Mouse (Mus musculus): Measurements from ENCODE around the gene Rnf151.

The Rnf151 gene

DNA sequence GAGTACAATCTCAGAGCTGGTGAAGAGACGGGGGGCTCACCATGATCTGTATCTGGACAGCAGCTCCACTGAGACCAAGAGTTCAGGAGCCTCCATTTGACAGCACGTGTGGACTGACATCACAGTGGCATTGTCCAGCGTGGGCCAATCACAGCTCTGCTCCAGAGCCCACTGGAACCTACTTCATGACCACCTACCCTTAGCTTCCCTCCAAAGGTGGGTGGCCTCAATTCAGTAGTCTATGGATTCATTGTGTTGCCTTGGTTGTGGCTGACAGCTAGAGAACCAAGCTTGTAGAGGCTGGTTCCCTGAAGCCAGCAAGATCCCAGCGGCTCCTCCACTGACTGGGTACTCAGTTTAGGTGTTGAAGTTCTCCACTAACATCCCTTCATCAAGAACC lies at the start of gene Rnf151, which contains the start of gene Rps2:
Gene Rnf151 (minus strand): TSS at position 121 of the 400 bp plus-strand sequence.
Gene Rps2 (plus strand): TSS at position 174 of the 400 bp plus-strand sequence.
- DNase-seq: no peak

DNA sequence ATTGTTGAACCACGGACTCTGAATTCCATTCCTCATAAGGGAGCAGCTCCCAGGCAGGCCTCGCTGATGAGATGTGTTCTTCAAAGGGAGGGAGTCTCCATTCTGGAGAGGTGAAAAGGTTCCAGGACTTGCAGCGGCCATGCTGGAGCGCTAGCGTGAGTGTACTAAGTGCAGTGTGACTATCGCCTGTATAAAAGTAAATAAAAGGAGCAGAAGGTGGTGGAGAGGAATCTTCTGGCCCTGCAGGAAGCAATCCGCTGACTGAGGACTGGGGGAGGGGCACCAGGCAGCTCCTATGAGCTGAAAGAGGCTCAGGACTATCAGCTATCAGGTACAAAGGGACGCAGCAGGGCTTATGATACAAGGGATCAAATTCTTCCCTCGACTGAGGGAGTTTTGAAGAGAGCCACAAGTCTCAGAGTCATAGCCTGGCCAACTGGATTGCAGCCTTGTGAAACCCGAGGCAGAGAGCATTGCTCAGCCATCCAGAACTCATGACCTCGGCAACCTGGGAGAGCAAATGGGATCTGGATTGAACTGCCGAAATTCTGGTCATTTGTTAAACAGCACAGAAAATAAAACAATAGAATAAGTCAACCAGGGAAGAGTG lies 48.5 kb upstream of the Rnf151 start:
- no peak for DNase-seq

DNA sequence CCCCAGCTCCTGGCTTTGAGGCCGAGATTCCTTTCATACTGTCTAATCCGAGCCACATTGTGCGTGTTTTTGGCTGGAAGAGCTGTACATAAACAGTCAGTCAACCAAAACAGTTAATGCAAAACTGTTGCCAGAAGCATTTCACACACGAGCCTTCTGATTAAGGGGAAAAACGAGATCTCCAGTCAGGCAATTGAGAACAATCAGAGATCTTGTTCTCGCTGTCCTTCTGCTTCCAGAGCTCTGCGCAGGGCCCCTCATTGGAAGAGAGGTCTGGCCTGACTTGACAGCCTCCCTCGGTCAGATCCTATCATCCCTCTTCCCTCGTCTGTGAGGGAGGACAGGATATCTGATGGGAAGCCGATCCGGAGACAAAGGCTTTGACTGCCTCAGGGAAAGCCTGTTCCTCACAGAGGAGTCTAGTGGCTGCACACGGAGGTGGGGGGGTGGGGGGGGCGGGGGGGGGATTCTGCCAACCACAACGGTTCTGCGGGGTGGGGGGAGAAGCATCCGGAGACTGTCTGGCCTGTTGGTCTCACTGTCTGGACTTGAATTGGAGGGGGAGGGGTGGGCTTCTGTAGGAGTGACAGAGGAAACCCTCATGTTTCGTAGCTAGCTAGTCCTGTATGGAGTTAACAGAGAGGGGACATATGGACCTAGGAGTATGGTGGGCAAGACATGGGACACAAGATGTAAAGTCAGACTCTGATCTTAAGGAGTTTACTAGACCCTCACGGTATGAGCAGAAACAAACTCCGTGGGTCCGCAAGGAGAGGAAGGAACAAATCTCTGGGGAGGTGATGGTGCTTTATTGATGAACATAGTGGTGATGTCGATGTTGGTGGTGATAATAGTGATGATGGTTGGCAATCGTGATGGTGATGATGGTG lies 47.4 kb upstream of the Rnf151 start:
- no peak for DNase-seq

DNA sequence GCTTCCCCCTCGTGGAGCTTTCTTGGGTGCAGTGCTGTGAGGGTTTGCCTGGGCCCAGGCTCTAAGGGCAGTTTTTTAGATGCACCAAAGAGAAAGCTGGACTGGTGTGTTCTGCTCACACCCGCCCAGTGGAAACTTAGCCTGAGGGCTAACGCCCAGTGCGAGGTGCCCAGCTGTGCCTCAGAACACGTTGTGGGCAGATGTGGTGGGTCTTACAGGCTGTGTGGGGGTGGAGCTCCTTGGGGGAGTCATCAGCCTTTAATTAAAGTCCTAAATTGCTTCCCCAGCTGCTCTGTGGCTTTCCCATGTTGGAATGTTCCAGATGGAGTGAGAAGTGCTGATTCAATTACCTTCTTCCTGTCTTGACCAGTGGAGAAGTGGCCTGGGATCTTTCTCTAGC lies 43.3 kb upstream of the Rnf151 start:
- no peak for DNase-seq

DNA sequence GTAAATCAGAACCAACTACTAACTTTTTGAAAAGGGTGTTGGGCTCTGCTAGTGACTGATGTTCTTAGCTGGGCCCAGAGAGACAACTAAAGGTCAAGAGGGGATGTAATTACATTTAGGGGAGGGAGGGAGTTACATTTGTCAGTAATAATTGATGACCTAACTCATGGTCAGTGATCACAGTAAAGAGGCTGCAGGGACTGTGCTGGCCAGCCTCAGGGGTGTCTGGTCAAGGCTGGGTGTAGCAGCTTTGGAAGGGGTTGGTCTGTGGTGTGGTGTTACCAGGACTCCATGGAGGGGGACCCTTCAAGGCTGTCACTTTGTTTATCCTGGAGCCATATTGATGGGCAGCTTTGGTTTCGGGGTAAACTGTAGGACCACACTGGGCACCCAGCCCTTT lies 39.5 kb upstream of the Rnf151 start:
- DNase-seq: no peak

DNA sequence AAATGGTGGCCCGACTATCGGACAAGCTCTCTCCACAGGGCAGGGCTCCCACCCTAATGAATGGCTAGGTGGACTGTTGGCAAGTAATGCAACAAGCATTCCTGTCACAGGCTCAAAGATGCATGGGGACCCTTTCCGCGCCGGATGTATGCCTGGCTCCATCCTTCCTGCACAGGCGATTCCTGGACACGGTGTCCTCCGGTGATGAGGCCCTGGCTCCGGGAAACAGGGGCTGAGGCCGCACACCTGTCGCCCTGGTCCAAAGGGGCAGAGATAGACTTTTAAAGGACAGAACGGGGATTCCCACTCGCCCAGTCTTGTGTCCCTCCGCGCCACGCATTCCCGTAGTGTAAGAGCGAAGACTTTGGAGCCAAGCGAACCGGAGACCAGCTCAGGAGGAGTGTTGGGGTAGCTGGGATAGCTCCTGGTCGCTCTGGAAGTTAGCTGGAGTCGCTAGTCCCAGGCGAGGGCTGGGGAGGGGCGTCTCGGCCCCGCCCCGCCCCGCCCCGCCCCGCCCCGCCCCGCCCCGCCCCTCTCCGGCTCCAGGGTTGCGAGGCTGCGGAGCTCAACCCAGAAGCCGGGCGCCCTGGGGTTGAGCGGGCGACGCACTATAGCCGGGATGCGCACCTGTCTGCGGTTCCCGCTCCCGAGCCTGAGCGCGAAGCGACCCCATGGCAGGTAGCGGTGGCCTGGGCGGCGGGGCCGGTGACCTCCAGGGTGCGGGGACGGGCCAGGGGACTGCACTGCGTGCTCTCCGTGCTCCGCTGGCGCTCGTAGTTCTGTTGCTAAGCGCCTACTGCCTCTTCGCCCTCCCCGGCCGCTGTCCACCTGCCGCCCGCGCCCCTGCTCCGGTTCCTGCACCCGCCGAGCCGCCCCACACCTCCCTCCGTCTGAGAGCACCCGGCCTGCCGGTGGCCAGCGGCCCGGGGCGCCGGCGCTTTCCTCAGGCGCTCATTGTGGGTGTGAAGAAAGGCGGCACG lies 34.8 kb upstream of the Rnf151 start, which contains the start of gene Hs3st6:
Gene Hs3st6 (plus strand): TSS at position 574 of the 980 bp plus-strand sequence.
- DNase-seq: no peak

DNA sequence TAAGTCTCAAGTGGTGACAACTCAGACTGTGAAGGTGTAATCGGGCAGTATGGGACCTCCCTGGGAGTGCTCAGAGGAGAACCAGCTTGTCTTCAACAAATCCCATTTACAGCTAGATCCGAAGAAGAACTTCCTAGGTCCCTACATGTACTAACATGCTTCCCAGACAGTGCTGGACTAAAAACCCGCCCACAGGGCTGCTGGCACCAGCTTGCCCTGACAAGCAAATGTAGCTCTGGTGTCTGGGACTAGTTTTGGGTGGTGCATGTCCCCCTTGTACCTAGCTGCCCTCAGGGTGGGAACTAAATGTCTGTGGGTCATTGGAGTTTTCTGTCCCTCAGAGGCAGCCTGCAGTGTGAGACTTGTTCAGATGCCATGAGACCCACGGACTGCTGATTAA lies 33.7 kb upstream of the Rnf151 start:
- DNase-seq: no peak

DNA sequence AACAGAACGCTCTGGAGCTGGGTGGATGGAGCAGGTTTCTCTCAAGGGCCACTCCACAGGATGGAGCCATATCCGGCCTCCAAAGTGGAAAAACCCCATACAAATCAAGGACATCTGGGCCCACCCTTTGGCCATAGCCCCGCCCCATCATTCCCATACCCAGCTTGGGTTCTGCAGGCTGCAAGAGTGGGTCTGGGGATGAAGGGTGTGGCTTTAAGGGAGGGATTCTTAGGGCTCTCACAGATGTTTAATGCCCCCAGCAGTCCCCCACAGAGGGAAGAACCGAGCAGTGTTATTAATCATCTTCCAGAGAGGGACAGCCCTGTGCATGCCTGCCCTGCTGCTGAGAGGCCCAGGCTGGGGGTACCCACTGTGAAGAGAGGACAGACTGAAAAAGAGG lies 29.1 kb upstream of the Rnf151 start:
- DNase-seq: no peak

DNA sequence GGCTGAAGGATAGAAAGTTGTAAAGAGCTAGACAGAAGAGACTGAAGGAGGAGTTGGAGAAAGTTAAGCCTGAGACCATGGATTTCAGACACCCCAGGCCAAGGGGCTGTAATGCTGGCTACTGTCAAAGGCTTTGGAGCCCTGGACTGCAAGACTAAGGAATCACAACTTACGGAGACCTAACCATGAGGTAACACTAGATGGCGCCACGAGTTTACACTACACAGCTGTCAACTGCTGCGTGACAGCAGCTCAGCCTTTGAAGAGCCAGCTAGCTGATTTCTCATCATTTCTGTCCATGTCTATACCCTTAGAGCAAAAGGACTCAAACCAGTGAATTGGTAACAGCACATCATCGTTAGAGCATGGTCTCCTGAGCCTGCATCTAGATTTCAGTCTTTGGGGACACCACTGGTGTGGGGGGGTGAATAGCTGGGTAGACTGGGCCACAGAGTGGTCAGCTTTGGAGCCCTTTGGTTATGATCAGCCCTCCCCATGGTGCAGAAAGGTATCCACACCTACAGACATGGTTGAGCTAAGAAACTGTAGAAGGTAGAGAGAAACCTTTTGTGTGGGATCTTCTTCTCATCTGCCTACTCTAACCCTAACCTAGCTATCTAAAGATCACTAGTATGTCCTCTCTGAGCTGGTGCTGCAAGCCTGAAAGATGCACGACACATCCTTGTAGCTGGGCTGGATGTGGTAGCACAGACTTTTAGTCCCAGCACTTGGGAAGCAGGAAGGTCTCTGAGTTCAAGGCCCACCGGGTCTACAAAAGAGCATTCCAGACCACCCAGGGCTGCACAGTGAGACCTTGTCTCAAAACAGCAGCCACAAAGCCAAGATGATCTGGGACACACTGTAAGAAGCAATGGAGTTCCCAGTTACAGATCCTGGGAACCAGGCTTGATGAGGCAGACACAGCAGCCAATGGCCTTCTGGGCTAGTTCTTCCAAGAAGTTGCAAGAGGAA lies 27.9 kb upstream of the Rnf151 start:
- peak; percentile 75 for DNase-seq

DNA sequence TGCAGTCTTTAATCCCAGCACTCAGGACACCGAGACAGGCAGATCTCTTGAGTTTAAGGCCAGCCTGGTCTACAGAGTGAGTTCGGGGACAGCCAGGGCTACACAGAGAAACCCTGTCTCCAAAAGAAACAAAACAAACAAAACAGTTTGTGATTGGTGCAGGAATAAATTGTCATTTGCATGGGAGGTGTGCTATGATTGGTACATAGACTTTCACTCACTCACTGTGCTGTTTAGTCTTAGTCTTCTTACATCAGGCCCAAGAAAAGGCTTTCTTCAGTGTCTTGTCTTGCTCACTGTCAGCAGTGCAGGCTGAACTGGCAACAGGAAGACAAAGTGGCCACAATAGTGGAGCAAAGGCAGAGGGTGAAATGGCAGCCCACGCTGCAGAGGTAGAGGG lies 26.5 kb upstream of the Rnf151 start:
- no peak for DNase-seq

DNA sequence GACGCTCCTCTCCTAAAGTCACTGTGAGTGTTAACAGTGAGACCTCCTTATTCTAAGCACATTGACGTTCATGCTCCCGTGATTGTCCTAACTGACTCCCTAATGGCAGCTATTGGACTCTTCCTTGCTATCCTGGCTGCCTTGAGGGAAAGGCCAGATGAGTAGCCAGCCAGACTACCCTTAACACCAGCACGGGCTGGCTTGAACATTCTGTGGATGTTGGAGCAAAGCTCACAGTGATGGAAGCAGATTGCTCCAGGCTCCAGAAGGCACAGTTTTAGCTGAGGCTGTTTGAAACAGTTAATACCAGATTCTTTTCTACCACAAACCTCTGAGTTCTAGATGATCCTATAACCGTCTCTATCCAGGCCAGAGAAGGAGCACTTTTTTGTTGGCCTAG lies 26.0 kb upstream of the Rnf151 start:
- DNase-seq: no peak

DNA sequence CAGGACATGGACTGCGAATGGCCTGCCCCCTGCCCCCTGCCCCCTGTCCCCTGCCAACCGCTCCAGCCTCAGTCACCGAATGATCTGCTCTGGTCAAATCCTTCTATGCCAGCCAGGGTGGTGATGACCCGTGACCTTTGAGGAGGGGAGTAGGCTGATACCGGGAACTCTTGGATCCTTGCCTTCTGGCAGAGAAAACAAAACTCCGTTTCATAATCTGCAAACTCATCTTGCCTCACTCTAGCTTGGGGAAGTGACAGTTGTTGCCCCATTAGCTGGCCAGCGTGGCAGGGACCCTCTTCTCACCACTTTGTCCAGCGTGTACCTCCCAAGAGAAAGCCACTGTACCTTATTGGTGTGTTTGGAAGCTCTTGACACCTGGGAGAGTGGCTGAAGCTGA lies 24.4 kb upstream of the Rnf151 start:
- DNase-seq: no peak

DNA sequence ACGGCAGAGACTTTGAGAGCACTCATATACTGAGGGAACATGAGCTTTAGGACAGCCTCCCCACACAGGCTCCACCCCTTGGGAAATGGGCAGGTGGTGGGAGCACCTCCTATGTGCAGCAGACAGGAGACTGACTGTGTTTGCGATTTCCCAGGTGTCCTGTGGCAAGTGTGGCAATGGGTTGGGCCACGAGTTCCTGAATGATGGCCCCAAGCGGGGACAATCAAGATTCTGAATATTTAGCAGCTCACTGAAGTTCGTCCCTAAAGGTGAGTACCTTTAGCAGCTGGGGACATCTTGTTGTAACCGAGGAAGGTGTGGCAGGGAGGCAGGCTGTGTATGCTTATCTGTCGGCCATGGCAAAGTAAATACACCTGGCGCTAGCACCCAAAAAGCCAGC lies 22.1 kb upstream of the Rnf151 start:
- no peak for DNase-seq

DNA sequence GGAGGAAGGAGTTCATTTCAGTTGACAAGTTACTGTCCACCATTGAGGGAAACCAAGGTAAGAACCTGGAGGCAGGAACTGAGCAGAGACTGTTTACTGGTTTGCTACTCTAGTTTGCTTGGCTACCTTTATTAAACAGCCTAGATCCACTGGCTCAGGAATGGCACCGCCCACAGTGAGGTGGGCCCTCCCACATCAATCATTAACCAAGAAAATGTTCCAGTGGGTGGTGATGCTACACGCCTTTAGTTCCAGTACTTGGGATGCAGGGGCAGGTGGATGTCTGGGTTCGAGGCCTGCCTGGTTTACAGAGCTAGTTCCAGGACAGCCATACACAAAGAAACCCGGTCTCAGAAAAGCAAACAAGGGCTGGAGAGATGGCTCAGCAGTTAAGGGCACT lies 20.4 kb upstream of the Rnf151 start:
- no peak for DNase-seq

DNA sequence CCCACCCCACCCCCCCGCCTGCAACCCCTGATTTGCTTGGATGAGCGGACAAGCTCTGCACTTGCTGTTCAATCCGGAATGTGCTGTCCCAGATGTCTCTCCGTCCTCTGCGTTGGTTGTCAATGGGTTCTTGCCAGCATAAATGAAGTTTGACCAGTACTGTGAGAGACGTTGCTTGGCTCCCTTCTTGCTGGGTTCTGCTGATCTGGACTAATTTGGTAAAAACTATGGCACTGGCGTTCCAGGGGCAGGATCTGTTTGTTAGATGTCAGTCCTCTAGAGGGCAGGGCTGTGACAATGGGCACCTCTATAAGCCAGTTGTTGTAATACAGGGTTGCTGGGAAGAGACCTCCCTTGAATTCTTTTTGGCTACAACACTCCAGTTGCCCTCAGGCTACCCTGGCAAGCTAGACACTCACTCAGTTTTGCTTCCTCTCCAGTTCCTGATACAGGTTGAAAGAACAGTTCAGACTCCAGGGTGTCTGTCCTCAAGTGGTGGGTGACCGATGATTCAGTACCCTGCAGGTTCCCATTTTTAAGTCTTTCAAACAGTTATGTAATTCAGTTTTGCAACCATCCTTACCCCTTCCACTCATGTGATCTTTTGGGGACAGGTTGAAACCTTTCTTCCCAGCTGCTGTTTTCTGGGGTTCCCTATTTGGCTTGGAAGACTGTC lies 19.4 kb upstream of the Rnf151 start:
- no peak for DNase-seq

DNA sequence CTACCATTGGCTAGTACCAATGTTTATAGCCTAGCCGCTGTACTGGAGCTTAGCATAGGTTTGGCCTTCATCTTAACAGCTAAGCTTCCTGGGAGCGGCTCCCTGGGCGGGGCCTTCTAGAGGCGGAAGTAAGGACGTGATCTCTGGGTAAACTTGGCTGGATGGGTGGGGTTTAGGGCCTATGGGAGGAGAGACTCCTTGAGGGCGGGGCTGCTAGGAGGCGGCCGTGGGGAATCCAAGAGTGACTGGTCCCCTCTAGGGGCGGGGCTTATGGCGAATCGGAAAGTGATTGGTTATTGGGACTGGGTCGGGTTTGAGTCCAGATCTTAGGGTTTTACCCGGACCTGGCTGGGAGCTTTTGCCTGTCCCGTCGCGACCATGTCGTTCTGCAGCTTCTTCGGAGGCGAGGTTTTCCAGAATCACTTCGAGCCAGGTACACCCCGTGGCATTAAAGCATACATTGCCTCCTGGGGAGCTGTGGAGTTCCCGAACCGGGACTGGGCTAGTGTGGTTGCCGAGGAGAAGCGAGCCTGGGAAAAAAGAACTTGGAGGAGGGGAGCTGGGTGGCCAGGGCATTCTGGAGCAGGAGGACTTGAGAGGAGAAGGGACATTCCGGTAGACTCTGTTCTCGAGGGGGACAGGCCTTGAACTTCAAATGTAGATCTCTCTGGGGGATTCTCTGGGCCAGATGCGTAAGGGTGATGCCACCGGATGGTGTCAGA lies 18.6 kb upstream of the Rnf151 start, which contains the start of gene Msrb1:
Gene Msrb1 (plus strand): TSS at position 313 of the 722 bp plus-strand sequence.
- peak; percentile 89 for DNase-seq

DNA sequence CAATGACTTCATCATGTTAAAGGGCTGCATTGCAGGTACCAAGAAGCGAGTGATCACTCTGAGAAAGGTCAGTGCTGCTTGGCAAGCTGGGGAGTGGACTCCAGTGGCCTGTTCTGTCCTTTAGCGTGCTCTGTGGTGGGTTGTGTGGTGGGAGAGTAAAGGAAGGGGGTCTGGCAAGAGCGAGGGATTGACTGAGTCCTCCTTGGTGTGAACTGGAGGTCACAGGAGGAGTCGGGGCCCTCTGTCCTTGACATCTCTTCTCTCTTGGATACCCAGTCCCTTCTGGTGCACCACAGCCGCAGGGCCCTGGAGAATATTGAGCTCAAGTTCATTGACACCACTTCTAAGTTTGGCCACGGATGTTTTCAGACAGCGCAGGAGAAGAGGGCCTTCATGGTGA lies 17.6 kb upstream of the Rnf151 start:
- DNase-seq: no peak

DNA sequence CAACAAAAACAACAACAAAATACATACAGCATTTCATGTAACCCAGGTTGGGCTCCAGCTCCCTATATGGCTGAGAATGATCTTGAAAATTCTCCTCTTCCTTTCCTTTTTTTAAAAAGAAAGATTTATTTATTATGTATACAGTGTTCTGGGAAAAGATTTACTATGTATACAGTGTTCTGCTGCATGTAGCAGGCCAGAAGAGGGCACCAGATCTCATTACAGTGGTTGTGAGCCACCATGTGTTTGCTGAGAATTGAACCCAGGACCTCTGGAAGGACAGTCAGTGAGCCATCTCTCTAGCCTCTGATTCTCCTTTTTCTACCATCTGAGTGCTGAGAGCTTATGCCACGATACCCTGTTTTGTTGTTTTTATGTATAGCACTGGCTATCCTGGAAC lies 16.6 kb upstream of the Rnf151 start:
- no peak for DNase-seq

DNA sequence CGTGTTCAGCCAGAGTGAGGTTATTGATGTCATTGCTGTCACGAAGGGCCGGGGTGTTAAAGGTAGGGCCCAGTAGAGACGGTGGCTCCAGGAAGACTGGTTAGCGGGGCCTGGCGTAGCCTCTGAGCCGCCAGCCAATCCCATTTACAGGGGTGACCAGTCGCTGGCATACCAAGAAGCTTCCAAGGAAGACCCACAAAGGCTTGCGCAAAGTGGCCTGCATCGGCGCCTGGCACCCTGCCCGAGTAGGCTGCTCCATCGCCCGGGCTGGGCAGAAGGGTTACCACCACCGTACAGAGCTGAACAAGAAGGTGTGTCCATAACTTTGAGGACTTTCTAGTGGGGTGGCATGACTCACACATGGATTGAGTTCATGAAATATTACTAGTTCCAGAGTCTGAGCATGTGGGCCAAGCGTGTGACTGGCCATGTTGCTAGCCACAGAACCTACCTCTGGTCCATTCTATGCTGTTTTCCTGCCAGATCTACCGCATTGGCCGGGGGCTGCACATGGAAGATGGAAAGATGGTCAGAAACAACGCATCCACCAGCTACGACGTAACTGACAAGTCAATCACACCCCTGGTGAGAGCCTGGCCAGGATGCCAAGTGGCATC lies 15.7 kb upstream of the Rnf151 start:
- DNase-seq: no peak
